Mouse (Mus musculus) thymus, adult 2 months (tissue): ENCODE results near the gene Naaladl2. TPM values are rescaled to one million over a fixed set of nuclear protein-coding genes. Genes with fewer than 3 reads are reported as not detected.

Source experiments
- DNase-seq: peaks from one replicate; pipeline ENCODE4 v3.0.0; 2021
- H3K27ac ChIP-seq: fragments of 200-500 bp; 2 replicates; pipeline ENCODE4 v1.5.1; 2012; ENCODE audit warnings: low read length, control low read depth; ENCODE audit not compliant: control insufficient read depth, insufficient read depth
- H3K27me3 ChIP-seq: fragments of 200-500 bp; 2 replicates; pipeline ENCODE4 v1.6.1; 2012; ENCODE audit warnings: mild to moderate bottlenecking, low read length, moderate library complexity, mixed read lengths; ENCODE audit not compliant: control insufficient read depth, insufficient read depth
- H3K36me3 ChIP-seq: fragments of 200-500 bp; 2 replicates; pipeline ENCODE4 v1.6.1; 2012; ENCODE audit warnings: mild to moderate bottlenecking, low read length, moderate library complexity; ENCODE audit not compliant: control insufficient read depth, insufficient read depth
- H3K4me1 ChIP-seq: fragments of 200-500 bp; replicated peaks from 2 replicates; pipeline ENCODE4 v1.6.1; 2012; ENCODE audit warnings: low read length; ENCODE audit not compliant: control insufficient read depth, insufficient read depth
- H3K4me3 ChIP-seq: fragments of 200-500 bp; 2 replicates; pipeline ENCODE4 v1.5.1; 2012; ENCODE audit warnings: mild to moderate bottlenecking, low read length, control low read depth, moderate library complexity; ENCODE audit not compliant: control insufficient read depth, insufficient read depth
- CTCF ChIP-seq: fragments of 200-500 bp; IDR thresholded peaks from 2 replicates; pipeline ENCODE4 v1.5.1; 2012; ENCODE audit warnings: mild to moderate bottlenecking, control low read depth, low read length, moderate library complexity, borderline replicate concordance; ENCODE audit not compliant: control insufficient read depth, poor library complexity, insufficient read depth; ENCODE audit errors: extremely low read depth
- POLR2A ChIP-seq: fragments of 200-500 bp; IDR thresholded peaks from 2 replicates; pipeline ENCODE4 v1.6.1; 2012; ENCODE audit warnings: mild to moderate bottlenecking, low read length, control low read depth, moderate library complexity; ENCODE audit not compliant: control insufficient read depth, poor library complexity, insufficient read depth; ENCODE audit errors: extremely low read depth
- WGBS: fragments of 180-500 bp; shearing (Covaris S2); methylation state at CpG from one replicate; pipeline ENCODE4 v1.1.7; 2018; 5-methylcytosine and 5-hydroxymethylcytosine counted together
- polyA plus RNA-seq: library from polyadenylated mRNA; depleted of rRNA; stranded (reverse); fragments of >200 nt; gene quantifications from 2 replicates; pipeline ENCODE4 v1.2.3, GENCODE M21; 2012

Naaladl2 gene
- polyA plus RNA-seq, 1 experiment = 0.23 TPM

GRCm38 (mm10) chr3:23857275-23857674 is 1286.8 kb downstream of the Naaladl2 start:
- 71% methylated on average over 1 of the region's 1 CpGs for WGBS
- Histone ChIP-seq H3K36me3 (no peaks in the 10 kb centered on the region), H3K27ac (no peak overlapping the region), H3K4me1 (no peaks in the 10 kb centered on the region), H3K27me3 (no peaks in the 10 kb centered on the region), H3K4me3 (no peak overlapping the region)
- no peak for DNase-seq
- TF ChIP-seq POLR2A (no peak), CTCF (no peak)

- H3K27ac ChIP-seq = no peak overlapping the region
- H3K36me3 ChIP-seq = no peaks in the 10 kb centered on the region
- no peaks in the 10 kb centered on the region for H3K4me1 ChIP-seq
- DNase-seq = no peak
- H3K27me3 ChIP-seq = no peaks in the 10 kb centered on the region
- TF ChIP-seq POLR2A (no peak), CTCF (no peak)
- H3K4me3 ChIP-seq = no peak overlapping the region
Observed at GRCm38 (mm10) chr3:23817585-23817984, 1326.5 kb downstream of the Naaladl2 start.

- Histone ChIP-seq H3K4me3 (no peak overlapping the region), H3K4me1 (no peaks in the 10 kb centered on the region), H3K36me3 (no peaks in the 10 kb centered on the region), H3K27me3 (no peaks in the 10 kb centered on the region), H3K27ac (no peak overlapping the region)
- no peak for DNase-seq
- TF ChIP-seq POLR2A (no peak), CTCF (no peak)
- 98% methylated on average over 1 of the region's 1 CpGs for WGBS
Observed at GRCm38 (mm10) chr3:23758746-23759145, 1385.3 kb downstream of the Naaladl2 start.
